Mouse (Mus musculus): ENCODE results near the gene Vgll3.

The Vgll3 gene

GRCm38 (mm10) chr16:65814918-65815881, at the start of gene Vgll3:
Gene Vgll3 (plus strand): TSS chr16:65815257.
- DNase-seq (ENCODE audit: low read depth, low spot score): no peak

GRCm38 (mm10) chr16:65765976-65766375, 49.1 kb upstream of the Vgll3 start:
- no peak for DNase-seq (ENCODE audit: low read depth, low spot score)

DNA sequence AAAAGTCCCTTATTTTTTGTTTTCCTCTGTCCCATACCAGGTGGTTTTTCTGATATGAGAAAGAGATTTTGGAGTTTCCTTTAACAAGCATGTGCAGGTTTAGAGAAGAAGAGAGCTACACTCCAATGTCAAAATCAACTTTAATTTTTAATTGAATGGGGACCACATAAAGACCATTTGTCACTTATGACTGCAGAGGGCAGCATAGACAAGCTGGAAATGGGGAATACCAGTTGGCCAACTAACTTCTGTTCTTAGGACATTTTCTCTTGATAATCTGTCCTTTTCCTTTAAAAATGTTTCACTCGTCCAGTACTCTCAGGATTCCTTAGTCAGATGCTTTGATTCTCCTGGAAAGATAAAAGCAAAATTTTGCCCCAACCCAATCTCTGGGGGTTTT, 29.1 kb upstream of the Vgll3 start:
- no peak for DNase-seq (ENCODE audit: low read depth, low spot score)

DNA sequence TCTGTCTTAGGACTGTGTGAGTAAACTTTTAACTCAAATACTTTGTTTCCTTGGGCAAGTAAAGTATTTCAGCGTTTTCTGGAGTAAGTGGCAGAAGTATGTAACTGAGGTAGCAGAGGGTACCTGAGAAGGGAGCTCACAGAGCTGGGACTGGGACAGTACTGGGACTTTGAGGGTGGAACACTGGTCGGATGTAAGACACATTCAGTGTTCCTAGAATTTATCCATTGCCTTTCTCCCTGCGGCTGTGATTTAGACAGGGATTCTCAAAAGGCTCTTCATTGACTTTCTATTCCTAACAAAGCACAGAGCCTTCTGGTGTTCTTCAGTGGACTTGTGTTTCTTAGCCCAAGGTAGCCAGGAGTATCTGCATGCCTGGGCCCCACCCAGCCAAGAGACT, 1.0 kb downstream of the Vgll3 start:
- DNase-seq (ENCODE audit: low read depth, low spot score): no peak

DNA sequence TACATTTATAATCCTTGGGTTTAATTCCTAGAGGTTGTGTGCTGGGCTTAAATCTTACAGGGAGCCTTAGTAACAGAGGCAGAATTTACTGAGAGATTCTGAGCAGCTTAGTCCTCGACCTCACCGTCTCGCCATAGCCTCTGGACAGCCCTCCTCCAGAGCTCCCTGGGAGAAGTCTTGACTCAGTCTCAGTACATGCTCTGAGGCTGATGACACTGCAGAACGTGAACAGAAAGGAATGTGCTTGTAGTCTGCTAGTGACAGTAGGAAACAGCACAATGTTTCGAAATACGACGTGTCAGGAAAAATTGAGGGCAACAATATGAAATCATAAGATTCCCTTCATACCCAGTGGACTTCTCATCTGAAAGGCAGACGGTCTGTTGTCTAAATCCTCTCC, 3.7 kb downstream of the Vgll3 start:
- no peak for DNase-seq (ENCODE audit: low read depth, low spot score)

GRCm38 (mm10) chr16:65820803-65821202, 5.7 kb downstream of the Vgll3 start:
- DNase-seq (ENCODE audit: low read depth, low spot score): no peak

DNA sequence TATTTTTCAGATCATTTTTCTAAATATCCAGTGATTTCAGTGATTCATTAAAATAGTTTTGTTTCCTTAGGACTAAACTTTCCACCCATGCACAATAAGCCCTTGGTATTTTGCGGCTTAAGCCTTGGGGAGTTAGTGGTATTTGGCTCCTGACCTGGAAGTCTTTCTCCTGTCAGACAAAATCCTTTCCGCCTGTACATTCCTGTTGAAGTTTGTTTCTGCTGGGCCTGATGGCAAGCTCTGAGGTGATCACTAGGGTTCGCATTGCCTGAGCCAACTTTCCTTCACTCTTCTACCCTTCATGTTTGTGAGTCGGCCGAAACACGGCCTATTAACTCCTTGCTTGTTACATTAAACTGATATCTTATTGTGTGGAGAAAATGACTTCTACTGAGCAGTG, 8.7 kb downstream of the Vgll3 start:
- no peak for DNase-seq (ENCODE audit: low read depth, low spot score)

DNA sequence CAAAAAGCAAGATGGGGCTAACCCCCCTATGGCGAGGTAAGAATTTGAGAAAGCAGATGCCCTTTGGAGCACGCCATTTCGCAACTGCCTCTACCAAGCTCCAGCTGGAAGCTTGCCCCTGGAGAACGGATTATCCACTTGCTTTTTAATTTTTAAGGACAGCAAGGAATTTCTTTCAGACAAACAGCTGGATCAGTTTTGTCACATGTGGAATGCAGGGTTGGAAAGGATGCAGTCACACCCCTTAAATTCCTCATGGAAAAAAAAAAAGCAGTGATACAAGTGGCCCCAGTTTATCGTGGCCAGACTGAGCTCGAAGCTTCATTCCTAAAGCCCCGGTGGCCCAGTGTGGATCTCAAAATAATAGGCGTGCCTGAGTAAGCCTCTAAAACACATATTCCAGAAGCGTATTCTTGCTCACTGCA, 13.1 kb downstream of the Vgll3 start:
- no peak for DNase-seq (ENCODE audit: low read depth, low spot score)

GRCm38 (mm10) chr16:65829096-65829495, 14.0 kb downstream of the Vgll3 start:
- DNase-seq (ENCODE audit: low read depth, low spot score): no peak

GRCm38 (mm10) chr16:65834721-65835120, 19.7 kb downstream of the Vgll3 start:
- DNase-seq (ENCODE audit: low read depth, low spot score): no peak

DNA sequence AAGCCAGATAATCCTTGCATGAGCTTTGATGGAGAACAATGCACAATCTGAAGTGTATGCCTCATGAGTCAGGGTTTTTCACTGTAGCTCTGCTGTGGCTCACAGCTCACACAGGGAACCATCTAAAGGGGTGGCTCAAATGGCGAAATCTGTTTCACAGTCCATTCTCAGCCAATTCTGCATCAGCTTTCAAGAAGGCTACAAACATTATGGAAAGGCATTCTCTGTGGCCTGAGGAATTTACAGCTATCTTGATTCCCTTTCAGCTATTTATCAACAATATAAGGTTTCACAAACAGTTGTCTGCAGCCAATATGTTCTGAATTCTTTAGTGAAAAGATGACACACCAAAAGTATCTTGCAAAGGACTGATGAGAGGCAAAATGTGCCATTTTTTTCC, 35.1 kb downstream of the Vgll3 start:
- no peak for DNase-seq (ENCODE audit: low read depth, low spot score)

DNA sequence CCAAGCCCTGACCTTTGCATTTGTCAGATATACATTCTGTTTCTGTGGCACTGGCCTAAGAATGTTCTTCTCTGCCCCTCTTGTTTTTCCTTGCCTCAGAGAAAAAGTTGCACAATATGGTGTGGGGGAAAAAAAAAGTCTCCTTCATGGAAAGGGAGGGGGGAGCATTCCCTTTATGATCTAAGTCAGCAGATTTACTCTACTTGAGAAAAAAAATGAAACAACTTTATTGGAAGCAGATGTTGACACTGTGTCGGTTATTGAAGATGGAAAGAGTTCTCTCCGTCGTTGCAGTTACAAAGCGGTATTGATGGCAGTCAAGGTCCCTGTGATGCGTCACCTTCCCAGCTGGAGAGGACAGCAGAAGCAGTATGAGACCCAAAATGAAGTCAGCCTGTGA, 49.4 kb downstream of the Vgll3 start:
- no peak for DNase-seq (ENCODE audit: low read depth, low spot score)

- DNase-seq (ENCODE audit: low read depth, low spot score): no peak
Measured at GRCm38 (mm10) chr16:65867927-65868326, 52.9 kb downstream of the Vgll3 start.

- no peak for DNase-seq (ENCODE audit: low read depth, low spot score)
Measured at GRCm38 (mm10) chr16:65868933-65869332, 53.9 kb downstream of the Vgll3 start.

DNA sequence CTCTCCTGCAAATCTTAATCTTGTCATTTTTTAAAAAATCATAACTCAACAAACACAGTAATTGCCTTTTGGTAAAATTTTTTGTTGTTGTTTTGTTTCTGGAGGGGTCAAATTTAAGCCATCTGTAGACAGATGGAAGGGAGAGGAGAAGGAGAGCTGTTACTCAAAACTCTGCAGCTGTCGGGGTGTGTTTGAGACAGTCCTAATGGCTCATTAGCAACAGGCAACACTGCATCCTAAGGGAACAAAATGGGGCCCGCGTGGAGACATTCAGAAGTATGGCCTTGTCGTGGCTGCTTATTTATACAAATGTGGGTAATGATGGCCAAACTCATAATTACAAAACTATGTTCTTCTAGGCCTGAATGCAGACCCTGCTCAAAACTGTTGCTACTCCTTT, 73.9 kb downstream of the Vgll3 start:
- no peak for DNase-seq (ENCODE audit: low read depth, low spot score)

Data from CD4-positive, CD25-positive, alpha-beta regulatory T cell, adult 2 months (primary cell).